Mouse (Mus musculus) erythroblast, embryonic 14.5 days (primary cell): ENCODE results near the gene Poll.

Experiments used
- GATA1 ChIP-seq: IDR thresholded peaks from 2 replicates; pipeline ENCODE4 v1.6.1; 2012; ENCODE audit warnings: low read length, inconsistent platforms, mixed read lengths
- TAL1 ChIP-seq: IDR thresholded peaks from 3 replicates; pipeline ENCODE4 v1.6.1; 2012; ENCODE audit warnings: low read length, inconsistent platforms, mixed read lengths

- TF ChIP-seq TAL1 (no peak), GATA1 (no peak)
These were observed 26.7 kb downstream of the Poll start for GRCm38 (mm10) chr19:45533617-45534016.
